Mouse (Mus musculus) E14TG2a.4 (cell line): ENCODE measurements around the gene Haghl.

Source experiments
- CTCF ChIP-seq: conservative IDR thresholded peaks from 2 replicates; pipeline ENCODE4 v1.5.1; 2014; ENCODE audit warnings: low read length
- POU5F1 ChIP-seq: IDR thresholded peaks from 2 replicates; pipeline ENCODE4 v1.6.1; 2014; ENCODE audit warnings: low read length, borderline replicate concordance

- TF ChIP-seq CTCF (no peak), POU5F1 (no peak)
These were observed 44.1 kb upstream of the Haghl start for GRCm38 (mm10) chr17:25829558-25830017.
